Mouse (Mus musculus) lung, adult 2 months (tissue): ENCODE measurements around the gene Lcn8. TPM values are rescaled to one million over a fixed set of nuclear protein-coding genes. Genes with fewer than 3 reads are reported as not detected.
A peak's percentile ranks its signal among the peaks of the same experiment; 100 is the strongest.

ENCODE experiments used
- DNase-seq: peaks from one replicate; pipeline ENCODE4 v3.0.0; 2022
- H3K4me1 ChIP-seq: fragments of 200-500 bp; 2 replicates; pipeline ENCODE4 v1.6.1; 2011; ENCODE audit warnings: low read length; ENCODE audit not compliant: control insufficient read depth, insufficient read depth
- H3K4me3 ChIP-seq: fragments of 200-500 bp; replicated peaks from 2 replicates; pipeline ENCODE3; 2011; ENCODE audit warnings: low read depth, mild to moderate bottlenecking, control low read depth, low read length; ENCODE audit errors: extremely low read depth
- CTCF ChIP-seq: fragments of 200-500 bp; IDR thresholded peaks from 2 replicates; pipeline ENCODE4 v1.5.1; 2011; ENCODE audit warnings: mild to moderate bottlenecking, low read length, control low read depth; ENCODE audit not compliant: insufficient read depth
- POLR2A ChIP-seq: fragments of 200-500 bp; IDR thresholded peaks from 2 replicates; pipeline ENCODE4 v1.6.1; 2011; ENCODE audit warnings: low read depth, mild to moderate bottlenecking, control low read depth, low read length, borderline replicate concordance; ENCODE audit errors: extremely low read depth
- WGBS: fragments of 180-500 bp; shearing (Covaris S2); methylation state at CpG from one replicate; pipeline ENCODE4 v1.1.7; 2018; 5-methylcytosine and 5-hydroxymethylcytosine counted together
- polyA plus RNA-seq: library from polyadenylated mRNA; depleted of rRNA; stranded (reverse); fragments of >200 nt; gene quantifications from 2 replicates; pipeline ENCODE4 v1.2.3, GENCODE M21; 2012; rRNA removed

The Lcn8 gene
- not detected in 2 replicates for polyA plus RNA-seq

DNA sequence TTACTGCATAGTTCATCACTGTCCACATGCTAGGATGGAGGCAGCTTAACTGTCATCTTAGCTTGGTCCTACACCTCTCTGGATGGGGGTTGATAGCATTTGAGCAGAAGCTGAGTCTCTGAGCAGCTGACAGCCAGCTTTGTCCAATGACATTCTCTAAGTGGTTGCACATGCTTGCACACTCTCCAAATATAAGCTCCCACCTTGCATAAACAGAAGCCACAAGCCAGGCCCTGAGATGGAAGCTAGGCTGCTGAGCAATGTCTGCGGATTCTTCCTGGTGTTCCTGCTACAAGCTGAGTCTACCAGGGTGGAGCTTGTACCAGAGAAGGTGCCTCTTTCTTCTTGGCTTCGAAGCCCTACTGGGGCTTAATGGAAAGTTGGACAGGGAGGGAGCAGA lies at the start of gene Lcn8:
Gene Lcn8, plus strand, starts transcription at position 219 of the 400 bp plus-strand sequence.
- Histone ChIP-seq H3K4me1 (no peaks in the 10 kb centered on the region), H3K4me3 (no peak within 1 kb of the TSS)
- no peak for TF ChIP-seq POLR2A
- TF ChIP-seq CTCF = no peak
- DNase-seq = no peak
- 65% methylated on average over 2 of the region's 2 CpGs for WGBS

DNA sequence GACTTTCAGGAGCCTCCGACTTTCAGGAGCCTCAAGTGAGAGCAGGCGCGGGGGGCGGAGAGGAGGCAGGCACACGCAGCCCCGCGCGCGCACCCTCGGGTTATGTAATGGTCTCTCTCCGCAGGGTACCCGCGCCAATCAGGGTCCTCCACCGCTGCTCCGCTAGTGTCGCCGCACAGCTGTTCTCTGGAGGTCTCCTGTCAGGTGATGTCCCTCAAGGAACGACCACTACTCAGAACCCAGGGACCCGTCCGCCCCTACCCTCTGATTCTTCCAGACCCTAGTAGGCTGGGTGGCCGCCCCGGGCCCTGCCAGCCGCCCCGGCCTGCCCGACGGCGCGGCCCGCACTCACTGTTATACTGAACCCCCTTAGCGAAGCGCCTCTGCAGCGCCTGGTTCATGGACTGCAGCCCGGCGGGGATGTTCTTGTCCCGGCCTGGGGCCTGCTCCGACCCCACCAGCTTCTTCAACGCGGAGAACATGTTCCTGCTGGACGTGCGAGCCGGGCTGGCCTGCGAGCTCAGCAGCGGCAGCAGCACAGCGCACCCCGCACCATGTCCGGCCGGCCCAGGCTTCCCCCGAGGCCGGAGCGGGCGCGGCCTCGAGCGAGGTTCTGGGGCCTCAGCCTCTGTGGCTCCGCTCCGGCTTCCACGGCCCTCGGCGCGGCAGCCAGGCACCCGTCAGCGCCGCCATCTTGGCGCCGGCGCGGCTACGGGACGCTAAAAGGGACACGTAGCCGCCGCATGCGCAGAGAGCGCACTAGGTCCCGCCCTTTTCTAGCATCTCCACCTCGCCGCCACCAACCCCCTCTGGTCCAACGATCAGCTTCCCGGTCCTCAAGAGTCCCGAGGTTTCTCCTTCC lies 44.9 kb upstream of the Lcn8 start, which contains the start of gene Rabl6:
Gene Rabl6, minus strand, starts transcription at position 761 of the 862 bp plus-strand sequence.
- TF ChIP-seq CTCF (no peak), POLR2A (peak; percentile 71; the same call in 1 of the 2 replicates)
- Histone ChIP-seq H3K4me1 (peaks cover 4% of the 10 kb centered on the region), H3K4me3 (peak within 1 kb of the TSS; percentile 93)
- DNase-seq = peak; percentile 89
- WGBS = under 1% methylated on average over 80 of the region's 80 CpGs

DNA sequence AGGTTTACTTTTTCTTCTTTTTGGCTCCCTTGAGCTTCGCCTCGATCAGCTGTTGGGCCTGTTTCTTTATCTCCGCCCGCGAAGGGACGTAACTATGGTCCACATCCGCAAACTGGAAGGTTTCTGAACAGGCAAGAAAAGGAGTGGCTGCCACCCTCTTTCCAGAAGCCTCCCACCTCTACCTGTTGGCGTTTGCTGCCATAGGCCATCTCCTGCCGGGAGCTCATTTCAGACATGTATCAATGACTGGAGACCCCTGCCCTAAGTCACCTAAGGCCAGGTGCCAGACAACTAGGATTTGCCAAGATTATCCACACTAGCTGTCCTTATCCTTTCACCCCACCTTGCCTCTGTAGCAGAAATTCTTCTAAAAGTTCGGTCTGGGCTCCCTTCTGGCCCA lies 44.2 kb upstream of the Lcn8 start:
- Histone ChIP-seq H3K4me1 (peaks cover 4% of the 10 kb centered on the region), H3K4me3 (peak overlapping the region; percentile 93)
- no peak for DNase-seq
- 50% methylated on average over 10 of the region's 10 CpGs for whole genome bisulfite sequencing
- TF ChIP-seq CTCF = no peak
- TF ChIP-seq POLR2A = no peak

GRCm38 (mm10) chr2:25616398-25616797 lies 36.5 kb upstream of the Lcn8 start:
- DNase-seq = no peak
- H3K4me1 ChIP-seq = no peaks in the 10 kb centered on the region
- no peak for TF ChIP-seq POLR2A
- TF ChIP-seq CTCF = no peak
- H3K4me3 ChIP-seq = no peak overlapping the region
- WGBS = 19% methylated on average over 22 of the region's 22 CpGs

GRCm38 (mm10) chr2:25617578-25617977 lies 35.3 kb upstream of the Lcn8 start, which contains the start of gene Ccdc183:
Gene Ccdc183, minus strand, starts transcription at chr2:25617678.
- Histone ChIP-seq H3K4me1 (no peaks in the 10 kb centered on the region), H3K4me3 (no peak within 1 kb of the TSS)
- 70% methylated on average over 3 of the region's 3 CpGs for WGBS
- TF ChIP-seq CTCF (no peak), POLR2A (no peak)
- DNase-seq = no peak

- no peak for DNase-seq
- 65% methylated on average over 6 of the region's 6 CpGs for WGBS
- TF ChIP-seq POLR2A (no peak), CTCF (no peak)
- no peak overlapping the region for H3K4me3 ChIP-seq
- no peaks in the 10 kb centered on the region for H3K4me1 ChIP-seq
These were observed 32.5 kb upstream of the Lcn8 start for GRCm38 (mm10) chr2:25620386-25620785.

DNA sequence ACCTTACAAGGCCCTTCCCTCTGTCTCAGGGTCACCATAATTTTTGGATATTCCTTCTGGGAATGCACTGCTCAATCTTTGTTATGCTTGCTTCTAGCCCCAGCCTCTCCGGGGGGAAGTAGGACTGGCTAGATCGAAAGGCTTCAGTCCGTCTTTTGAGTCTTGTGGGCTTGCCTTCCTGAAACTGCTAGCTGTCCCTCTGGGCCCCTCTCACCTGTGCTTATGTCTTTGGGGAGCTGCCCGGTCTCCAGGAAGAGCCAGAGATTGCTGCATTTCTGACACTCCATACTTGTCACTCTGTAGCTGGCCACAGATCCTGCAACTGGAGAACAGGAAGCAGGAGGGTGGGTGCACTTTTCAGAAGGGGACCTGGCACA lies 32.1 kb upstream of the Lcn8 start:
- no peak for DNase-seq
- H3K4me1 ChIP-seq = no peaks in the 10 kb centered on the region
- 66% methylated on average over 4 of the region's 4 CpGs for WGBS
- H3K4me3 ChIP-seq = no peak overlapping the region
- TF ChIP-seq POLR2A (no peak), CTCF (no peak)

GRCm38 (mm10) chr2:25621229-25622200 lies 31.4 kb upstream of the Lcn8 start, which contains the start of gene Tmem141:
Gene Tmem141, minus strand, starts transcription at chr2:25622005.
- TF ChIP-seq CTCF (peak; percentile 65), POLR2A (peak; percentile 57; the same call in 1 of the 2 replicates)
- Histone ChIP-seq H3K4me3 (peak within 1 kb of the TSS; percentile 76), H3K4me1 (no peaks in the 10 kb centered on the region)
- WGBS = 6% methylated on average over 34 of the region's 34 CpGs
- peak; percentile 85 for DNase-seq

DNA sequence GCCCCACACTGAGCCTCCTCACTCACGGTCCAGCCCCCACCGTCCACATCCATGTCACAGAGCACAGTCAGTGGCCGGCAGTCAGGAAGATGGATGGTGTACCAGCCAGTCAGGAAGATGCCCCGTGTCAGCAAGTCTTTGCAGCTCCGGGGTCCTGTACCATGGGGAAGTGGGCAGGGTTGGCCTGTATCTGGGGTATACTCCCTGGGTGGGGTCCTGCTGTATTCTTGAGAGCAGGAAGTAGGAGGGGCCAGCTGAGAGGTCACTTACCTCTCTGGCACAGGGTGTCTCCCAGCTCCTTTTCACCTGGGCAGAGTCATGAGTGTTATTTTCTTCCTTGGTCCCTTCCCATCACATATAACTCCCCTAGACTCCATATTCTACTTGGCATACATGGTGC lies 26.9 kb upstream of the Lcn8 start:
- no peak for TF ChIP-seq CTCF
- TF ChIP-seq POLR2A = no peak
- no peak overlapping the region for H3K4me3 ChIP-seq
- WGBS = 19% methylated on average over 5 of the region's 5 CpGs
- DNase-seq = no peak
- no peaks in the 10 kb centered on the region for H3K4me1 ChIP-seq
